Mouse (Mus musculus) embryonic facial prominence, embryonic 11.5 days (tissue): ENCODE measurements around the gene Tm2d3. TPM values are rescaled to one million over a fixed set of nuclear protein-coding genes. Genes with fewer than 3 reads are reported as not detected.

Experiments used
- ATAC-seq: fragments of 200-750 bp; cut with Nextera tagmentation; replicated peaks from 2 replicates; pipeline ENCODE4 v1.8.0; 2017; ENCODE audit warnings: low read depth; ENCODE audit not compliant: insufficient number of reproducible peaks, low FRiP score, low TSS enrichment
- DNase-seq: peaks from one replicate; pipeline ENCODE4 v3.0.0-alpha.2; 2015; ENCODE audit warnings: low spot score
- H3K27ac ChIP-seq: fragments of 300-500 bp; sonication (generic); replicated peaks from 2 replicates; pipeline ENCODE4 v1.5.1; 2014; ENCODE audit warnings: mild to moderate bottlenecking, low read depth, low read length, control low read depth
- H3K27me3 ChIP-seq: fragments of 300-500 bp; sonication (generic); 2 replicates; pipeline ENCODE4 v1.6.1; 2014; ENCODE audit warnings: mild to moderate bottlenecking, low read length, moderate library complexity, mixed read lengths; ENCODE audit not compliant: control insufficient read depth, insufficient read depth
- H3K36me3 ChIP-seq: fragments of 300-500 bp; sonication (generic); replicated peaks from 2 replicates; pipeline ENCODE4 v1.6.1; 2014; ENCODE audit warnings: low read depth, mild to moderate bottlenecking, low read length, moderate library complexity, mixed read lengths; ENCODE audit not compliant: control insufficient read depth, insufficient read depth
- H3K4me1 ChIP-seq: fragments of 300-500 bp; sonication (generic); 2 replicates; pipeline ENCODE4 v1.6.1; 2014; ENCODE audit warnings: low read length, mixed read lengths; ENCODE audit not compliant: control insufficient read depth, insufficient read depth
- H3K4me2 ChIP-seq: fragments of 300-500 bp; sonication (generic); 2 replicates; pipeline ENCODE4 v1.6.1; 2014; ENCODE audit warnings: low read depth, mild to moderate bottlenecking, control low read depth, low read length, moderate library complexity
- H3K4me3 ChIP-seq: fragments of 300-500 bp; sonication (generic); 2 replicates; pipeline ENCODE4 v1.5.1; 2014; ENCODE audit warnings: low read depth, low read length, control low read depth
- H3K9ac ChIP-seq: fragments of 300-500 bp; sonication (generic); replicated peaks from 2 replicates; pipeline ENCODE4 v1.6.1; 2014; ENCODE audit warnings: mild to moderate bottlenecking, control low read depth, low read length
- H3K9me3 ChIP-seq: fragments of 300-500 bp; sonication (generic); replicated peaks from 2 replicates; pipeline ENCODE4 v1.6.1; 2016; ENCODE audit warnings: mild to moderate bottlenecking, low read length, inconsistent platforms, mixed read lengths; ENCODE audit not compliant: control insufficient read depth
- WGBS: fragments of 180-500 bp; shearing (Covaris S2); extraction: QIAGEN DNeasy Blood & Tissue Kit; methylation state at CpG from one replicate; pipeline ENCODE4 v1.1.7; 2014; 5-methylcytosine and 5-hydroxymethylcytosine counted together
- polyA plus RNA-seq: library from polyadenylated mRNA; unstranded; fragments of >200 nt; fragmentation: Nextera tagmentation; extraction: Ambion mirVana; gene quantifications from 2 replicates; pipeline ENCODE4 v1.2.1, GENCODE M21; 2014

The Tm2d3 gene
- polyA plus RNA-seq, 1 experiment from 2014 or later, result 61.5 TPM

DNA sequence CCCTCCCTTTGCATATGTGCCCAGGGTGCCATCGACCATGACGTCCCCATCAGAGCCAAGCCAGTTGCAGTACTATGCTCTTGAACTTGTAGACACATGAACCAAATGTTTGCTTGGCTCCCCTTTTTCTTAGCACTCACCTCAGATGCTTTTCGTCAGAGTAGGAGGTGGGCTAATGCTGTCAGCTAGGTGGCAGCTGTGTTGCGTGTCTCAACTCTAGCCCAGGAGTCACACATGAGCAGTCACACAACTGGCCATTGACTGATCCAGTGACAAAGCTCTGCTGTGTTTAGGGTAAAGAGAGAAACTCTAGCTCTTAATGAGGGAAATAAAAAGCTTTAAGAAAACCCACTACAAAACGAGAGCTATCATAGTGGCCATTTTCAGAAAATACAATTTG, 22.8 kb downstream of the Tm2d3 start:
- WGBS, result 61% methylated on average over 5 of the region's 5 CpGs

DNA sequence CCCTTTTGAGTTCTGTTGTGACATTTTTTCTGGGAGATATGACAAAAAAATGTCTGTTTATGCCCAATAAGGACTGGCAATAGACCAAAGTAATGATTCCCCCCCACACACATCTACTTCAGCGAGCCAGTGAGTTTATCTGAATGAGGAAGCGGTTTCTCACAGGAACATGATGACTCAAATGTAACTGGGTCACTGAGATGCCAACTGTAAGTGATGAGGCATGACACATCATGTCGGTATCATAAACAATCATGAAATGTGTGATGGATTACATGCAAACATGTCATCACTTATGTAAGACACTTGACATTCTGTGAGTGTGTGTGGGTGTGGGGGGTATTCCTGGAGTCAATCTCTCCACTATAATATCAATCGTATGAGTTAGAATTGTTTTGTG, 23.3 kb downstream of the Tm2d3 start:
- Histone ChIP-seq H3K4me1 (no peaks in the 10 kb centered on the region), H3K27ac (no peak overlapping the region), H3K4me2 (no peak overlapping the region), H3K27me3 (no peaks in the 10 kb centered on the region), H3K9me3 (no peaks in the 10 kb centered on the region), H3K9ac (no peak overlapping the region), H3K36me3 (no peaks in the 10 kb centered on the region), H3K4me3 (no peak overlapping the region)
- ATAC-seq (no peak), DNase-seq (no peak)
- 85% methylated on average over 4 of the region's 4 CpGs for WGBS

More for the DNA sequence above, 22.8 kb downstream of the Tm2d3 start:
- H3K4me1 ChIP-seq, result no peaks in the 10 kb centered on the region
- ATAC-seq (no peak), DNase-seq (no peak)
- no peak overlapping the region for H3K27ac ChIP-seq
- no peaks in the 10 kb centered on the region for H3K9me3 ChIP-seq
- no peak overlapping the region for H3K4me3 ChIP-seq
- no peaks in the 10 kb centered on the region for H3K36me3 ChIP-seq
- H3K4me2 ChIP-seq, result no peak overlapping the region
- no peaks in the 10 kb centered on the region for H3K27me3 ChIP-seq
- H3K9ac ChIP-seq, result no peak overlapping the region

DNA sequence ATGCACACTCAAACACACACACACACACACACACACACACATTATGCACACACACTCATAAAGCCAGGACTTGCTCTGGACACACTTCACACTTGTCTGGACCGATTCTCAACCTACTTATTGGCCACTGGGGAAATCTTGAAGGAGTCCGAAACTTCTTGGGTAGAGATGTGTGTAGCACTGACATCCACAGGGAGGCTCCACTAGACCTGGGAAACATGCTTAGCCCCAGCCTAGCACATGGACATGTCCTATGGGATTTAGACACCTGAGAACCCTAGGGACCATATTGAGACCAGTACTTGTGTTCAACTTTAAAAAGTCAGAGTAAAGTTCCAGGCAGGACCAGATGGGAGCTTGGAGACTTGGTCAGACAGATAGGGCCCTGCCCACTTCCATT, 43.1 kb downstream of the Tm2d3 start:
- no peak overlapping the region for H3K9ac ChIP-seq
- H3K9me3 ChIP-seq, result no peaks in the 10 kb centered on the region
- H3K4me2 ChIP-seq, result no peak overlapping the region
- no peak overlapping the region for H3K27ac ChIP-seq
- DNase-seq (no peak), ATAC-seq (no peak)
- H3K36me3 ChIP-seq, result no peaks in the 10 kb centered on the region
- H3K27me3 ChIP-seq, result no peaks in the 10 kb centered on the region
- H3K4me1 ChIP-seq, result no peaks in the 10 kb centered on the region
- 79% methylated on average over 2 of the region's 2 CpGs for WGBS
- H3K4me3 ChIP-seq, result no peak overlapping the region

DNA sequence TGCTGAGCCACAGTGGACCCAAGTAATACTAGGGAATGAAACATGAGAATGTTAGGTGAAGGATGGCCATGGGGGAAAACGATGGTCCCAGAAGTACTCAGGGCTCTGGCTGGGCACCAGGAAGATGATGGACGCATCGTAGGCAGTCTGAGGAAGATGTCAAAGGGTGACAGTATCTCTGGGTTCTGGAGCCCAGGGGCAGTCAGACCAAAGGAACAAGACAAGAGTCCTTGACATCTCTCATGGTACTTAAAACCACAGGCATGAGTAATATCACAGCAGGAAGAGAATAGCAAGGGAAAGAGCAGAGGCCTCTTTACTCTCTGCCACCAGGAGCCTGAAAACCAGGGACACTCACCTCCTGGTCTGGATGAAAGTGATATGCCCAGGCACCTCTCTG, 44.3 kb downstream of the Tm2d3 start:
- no peak overlapping the region for H3K4me3 ChIP-seq
- WGBS, result 93% methylated on average over 3 of the region's 3 CpGs
- H3K27me3 ChIP-seq, result no peaks in the 10 kb centered on the region
- DNase-seq (no peak), ATAC-seq (no peak)
- H3K4me1 ChIP-seq, result no peaks in the 10 kb centered on the region
- no peak overlapping the region for H3K27ac ChIP-seq
- H3K9me3 ChIP-seq, result no peaks in the 10 kb centered on the region
- no peaks in the 10 kb centered on the region for H3K36me3 ChIP-seq
- no peak overlapping the region for H3K9ac ChIP-seq
- H3K4me2 ChIP-seq, result no peak overlapping the region

DNA sequence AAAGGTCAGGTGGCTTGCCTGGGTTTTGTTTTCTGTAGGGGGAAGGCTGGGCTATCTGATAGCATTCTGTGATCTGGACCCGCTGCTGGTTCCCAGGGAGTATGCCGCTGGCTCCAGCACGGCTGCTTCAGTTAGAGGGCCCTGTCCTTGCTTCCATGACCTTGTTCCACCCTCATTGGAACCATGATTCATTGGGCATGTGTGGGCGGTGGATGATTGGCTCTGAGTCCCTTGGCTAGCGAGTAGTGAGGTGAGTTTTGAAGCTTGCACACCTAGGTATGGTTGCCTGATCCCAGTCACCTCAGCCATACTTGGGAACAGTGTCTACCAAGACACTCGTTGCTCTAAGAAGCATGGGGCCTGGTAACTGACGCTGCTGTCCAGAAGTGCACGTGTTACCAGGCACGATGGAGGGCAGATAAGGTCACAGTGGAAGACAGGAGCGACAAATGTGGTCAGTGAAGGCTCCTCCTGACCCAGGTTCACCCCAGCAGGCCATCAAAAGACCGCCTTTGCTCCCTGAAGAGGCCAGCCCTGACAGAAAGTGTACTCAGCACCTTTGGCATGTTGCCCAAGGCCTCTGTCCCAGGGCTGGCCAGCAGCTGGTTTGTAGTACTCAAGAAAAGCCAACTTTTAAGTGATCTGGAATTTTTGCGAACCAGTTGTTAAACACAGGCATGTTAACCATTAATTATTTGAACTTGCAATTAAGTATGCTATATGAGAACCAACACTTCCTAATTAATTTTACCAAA, 46.5 kb downstream of the Tm2d3 start:
- no peak overlapping the region for H3K9ac ChIP-seq
- 78% methylated on average over 12 of the region's 12 CpGs for WGBS
- no peaks in the 10 kb centered on the region for H3K9me3 ChIP-seq
- ATAC-seq (no peak), DNase-seq (no peak)
- no peak overlapping the region for H3K4me3 ChIP-seq
- H3K4me2 ChIP-seq, result no peak overlapping the region
- H3K36me3 ChIP-seq, result no peaks in the 10 kb centered on the region
- no peaks in the 10 kb centered on the region for H3K4me1 ChIP-seq
- H3K27ac ChIP-seq, result no peak overlapping the region
- no peaks in the 10 kb centered on the region for H3K27me3 ChIP-seq

DNA sequence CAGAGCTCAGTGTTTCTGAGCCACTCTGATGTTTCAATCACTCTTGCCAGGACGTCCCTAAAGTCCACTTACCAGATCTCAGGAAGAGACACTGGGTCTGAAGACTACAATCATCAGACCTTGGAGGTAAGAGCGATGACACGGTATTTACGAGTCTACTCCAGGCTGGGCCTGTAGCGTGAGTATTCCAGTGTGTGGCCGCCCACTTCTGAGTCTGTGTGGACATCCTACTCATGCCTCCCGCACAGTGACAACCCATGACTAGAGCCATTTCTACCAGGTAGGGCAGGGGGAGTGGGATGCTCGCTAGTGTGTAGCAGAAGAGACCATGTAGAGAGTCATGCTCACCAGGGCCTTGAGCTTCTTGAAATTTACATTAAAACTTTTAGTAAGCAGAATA, 51.9 kb downstream of the Tm2d3 start:
- ATAC-seq, result no peak
- 94% methylated on average over 8 of the region's 8 CpGs for WGBS

DNA sequence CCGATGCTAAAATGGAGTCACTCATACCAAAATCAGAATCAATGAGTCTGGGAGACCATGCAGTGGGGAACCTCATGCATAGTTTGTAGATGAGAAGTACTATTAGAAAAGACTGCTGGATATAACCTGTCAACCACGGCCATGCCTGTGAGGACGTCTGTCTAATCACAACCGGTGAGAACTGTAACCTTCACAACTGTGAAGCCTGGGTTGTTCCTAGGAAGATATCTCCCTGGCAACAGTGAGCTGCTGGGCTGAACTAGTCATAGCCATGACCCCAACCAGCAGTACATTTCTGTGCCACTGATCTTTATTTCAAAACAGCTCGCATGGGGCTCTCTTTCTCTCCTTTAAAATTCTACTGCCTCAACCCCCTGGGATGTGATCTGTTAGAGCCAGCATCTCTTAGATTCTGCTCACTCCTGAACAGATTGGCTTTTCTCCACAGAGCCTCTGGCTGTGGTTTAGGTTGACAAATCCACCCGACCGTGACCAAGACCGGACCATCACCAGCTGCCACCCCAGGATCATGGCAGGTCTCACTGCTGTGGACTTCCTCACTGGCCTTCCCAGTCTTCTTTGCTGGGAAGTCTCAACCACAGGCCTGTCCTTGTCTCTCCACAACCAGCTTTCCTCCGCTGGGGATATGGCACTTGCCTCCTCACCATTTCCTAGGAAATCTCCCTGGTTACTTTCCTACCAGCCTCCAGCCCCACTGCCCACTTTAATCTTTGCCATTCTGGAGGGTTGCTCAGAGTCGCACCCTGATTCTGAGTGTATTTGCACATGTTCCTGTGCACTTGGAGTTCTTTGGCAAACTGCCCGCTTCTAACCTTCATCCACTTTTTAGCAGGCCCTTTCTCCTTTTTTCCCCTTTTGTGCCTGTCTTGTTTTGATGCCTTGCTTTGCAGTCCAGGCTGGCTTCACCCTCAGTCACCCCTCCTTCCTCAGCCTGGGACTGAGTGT, 57.3 kb downstream of the Tm2d3 start:
- WGBS, result 84% methylated on average over 11 of the region's 11 CpGs
- no peak overlapping the region for H3K9ac ChIP-seq
- no peaks in the 10 kb centered on the region for H3K4me1 ChIP-seq
- H3K4me2 ChIP-seq, result no peak overlapping the region
- no peaks in the 10 kb centered on the region for H3K9me3 ChIP-seq
- no peak for ATAC-seq
- DNase-seq, result no peak
- H3K27me3 ChIP-seq, result no peaks in the 10 kb centered on the region
- no peaks in the 10 kb centered on the region for H3K36me3 ChIP-seq
- no peak overlapping the region for H3K27ac ChIP-seq
- no peak overlapping the region for H3K4me3 ChIP-seq

More for the DNA sequence above, 51.9 kb downstream of the Tm2d3 start:
- H3K27ac ChIP-seq, result no peak overlapping the region
- no peaks in the 10 kb centered on the region for H3K9me3 ChIP-seq
- H3K4me3 ChIP-seq, result no peak overlapping the region
- H3K27me3 ChIP-seq, result no peaks in the 10 kb centered on the region
- H3K36me3 ChIP-seq, result no peaks in the 10 kb centered on the region
- H3K4me2 ChIP-seq, result no peak overlapping the region
- no peak for DNase-seq
- H3K4me1 ChIP-seq, result no peaks in the 10 kb centered on the region
- H3K9ac ChIP-seq, result no peak overlapping the region
